Comparison of ENCODE assay signal across 13 mouse cellular contexts in the genomic region with DNA sequence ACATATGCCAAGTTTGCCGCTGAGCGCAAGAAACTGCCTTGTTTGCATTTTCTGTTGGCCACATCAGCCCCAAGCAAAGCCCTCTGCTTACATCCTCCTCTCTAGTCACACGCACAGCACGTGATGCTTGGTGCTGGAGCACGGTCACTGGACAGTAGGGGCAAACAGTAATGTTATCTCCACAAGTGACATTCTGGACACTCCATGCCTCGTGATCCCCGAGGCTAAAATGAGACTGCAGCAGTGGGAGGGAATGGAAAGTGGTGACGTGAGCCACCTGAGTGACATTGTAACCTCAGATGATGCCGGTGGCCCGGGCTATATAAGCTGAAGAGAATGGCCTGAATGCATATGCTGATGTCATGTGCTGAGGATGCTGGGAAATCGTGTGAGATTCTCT. TPM values are rescaled to one million over a fixed set of nuclear protein-coding genes. Genes with fewer than 3 reads are reported as not detected.
DNase-seq lines count a peak whose midpoint lies in the region; ATAC-seq and TF ChIP-seq lines count a peak whose summit lies in the region.
"Had no signal": no experiment of that assay in that cellular context is flagged by ENCODE, and none has a peak within 500 bp of the region (broad histone marks: within the 10 kb centered on the region; RNA-seq: fewer than 3 reads in every experiment).

No protein-coding gene starts in this region.

- H3K27me3 ChIP-seq in liver, adult 2 months (ENCODE audit: control insufficient read depth, insufficient read depth, low read length): no peaks in the 10 kb centered on the region
- no peaks in the 10 kb centered on the region for H3K27me3 ChIP-seq in liver, embryonic 12.5 days (replicated peaks)
- no peaks in the 10 kb centered on the region for H3K27me3 ChIP-seq in heart, embryonic 15.5 days
- H3K27me3 ChIP-seq: liver, embryonic 13.5 days; midbrain, embryonic 13.5 days; Patski had no signal

- H3K4me1 ChIP-seq in liver, adult 2 months (ENCODE audit: control insufficient read depth, insufficient read depth, low read length): no peaks in the 10 kb centered on the region
- H3K4me1 ChIP-seq in liver, embryonic 12.5 days: no peaks in the 10 kb centered on the region
- peaks cover 15% of the 10 kb centered on the region for H3K4me1 ChIP-seq in heart, embryonic 15.5 days (replicated peaks)
- peaks cover 14% of the 10 kb centered on the region for H3K4me1 ChIP-seq in olfactory bulb, adult 2 months (ENCODE audit: control insufficient read depth, insufficient read depth, low read length)
- H3K4me1 ChIP-seq: liver, embryonic 13.5 days had no signal

- ATAC-seq in liver, embryonic 12.5 days: no peak
- peak; percentile 85 for ATAC-seq in heart, embryonic 15.5 days (replicated peaks; ENCODE audit: insufficient number of reproducible peaks, insufficient read depth, low FRiP score, low read depth)
- ATAC-seq: midbrain, embryonic 13.5 days; Patski had no signal

- 0 out of 2 replicates have a peak overlapping the region, but pooled peaks have one; percentile 27 for H3K27ac ChIP-seq in liver, adult 2 months (replicated peaks; ENCODE audit: insufficient read depth, low read depth, low read length)
- no peak overlapping the region for H3K27ac ChIP-seq in liver, embryonic 12.5 days
- H3K27ac ChIP-seq in heart, embryonic 15.5 days: peak overlapping the region; percentile 92
- H3K27ac ChIP-seq in olfactory bulb, adult 2 months (ENCODE audit: insufficient read depth, low read depth, low read length): peak overlapping the region; percentile 89
- H3K27ac ChIP-seq: left cerebral cortex, adult 2 months; liver, embryonic 13.5 days; midbrain, embryonic 13.5 days had no signal

- intact Hi-C loops in gastrocnemius, postnatal 36 days (cut with DNase I): no loop called here

- no peak overlapping the region for H3K4me2 ChIP-seq in liver, embryonic 12.5 days
- peak overlapping the region; percentile 52 for H3K4me2 ChIP-seq in heart, embryonic 15.5 days
- H3K4me2 ChIP-seq: liver, embryonic 13.5 days; midbrain, embryonic 13.5 days had no signal

- no peak for TF ChIP-seq POLR2A in liver, adult 2 months (IDR thresholded peaks at IDR 0.05; ENCODE audit: extremely low read depth, insufficient read depth, low read length)
- no peak for TF ChIP-seq POLR2A in olfactory bulb, adult 2 months (IDR thresholded peaks at IDR 0.05; ENCODE audit: insufficient read depth, low read depth, low read length)

- no peak overlapping the region for H3K9ac ChIP-seq in liver, adult 2 months (ENCODE audit: low read depth, low read length)
- H3K9ac ChIP-seq in liver, embryonic 12.5 days: no peak overlapping the region
- H3K9ac ChIP-seq in heart, embryonic 15.5 days: peak overlapping the region; percentile 28
- H3K9ac ChIP-seq: liver, embryonic 13.5 days; midbrain, embryonic 13.5 days had no signal

- no peak for TF ChIP-seq CTCF in liver, adult 2 months (IDR thresholded peaks at IDR 0.05; ENCODE audit: low read depth, low read length)
- TF ChIP-seq CTCF in olfactory bulb, adult 2 months (IDR thresholded peaks at IDR 0.05; ENCODE audit: insufficient read depth, low read depth, low read length): no peak

- peak; percentile 19 for DNase-seq in liver, adult 2 months (ENCODE audit: extremely low read depth, low read depth, low spot score)
- DNase-seq in gastrocnemius, postnatal 36 days: peak; percentile 18 to 19
- DNase-seq in urinary bladder, postnatal 25 days (ENCODE audit: low spot score): no peak
- DNase-seq in frontal cortex, postnatal 25 days (ENCODE audit: low spot score in 2 of 2): no peak
- DNase-seq in thymus, postnatal 25 days: no peak
- DNase-seq: liver, embryonic 13.5 days; lung, postnatal 36 days had no signal

- H3K4me3 ChIP-seq in liver, adult 2 months (ENCODE audit: insufficient read depth, low read depth, low read length): no peak overlapping the region
- H3K4me3 ChIP-seq in liver, embryonic 12.5 days: no peak overlapping the region
- peak overlapping the region; percentile 29 for H3K4me3 ChIP-seq in heart, embryonic 15.5 days
- no peak overlapping the region for H3K4me3 ChIP-seq in olfactory bulb, adult 2 months (ENCODE audit: insufficient read depth, low read depth, low read length)
- H3K4me3 ChIP-seq: left cerebral cortex, adult 2 months; liver, embryonic 13.5 days; midbrain, embryonic 13.5 days had no signal

- no peaks in the 10 kb centered on the region for H3K79me2 ChIP-seq in liver, adult 2 months (ENCODE audit: control insufficient read depth, insufficient read depth, low read length)

- no peaks in the 10 kb centered on the region for H3K9me3 ChIP-seq in liver, embryonic 12.5 days (replicated peaks)
- H3K9me3 ChIP-seq in heart, embryonic 15.5 days (replicated peaks): no peaks in the 10 kb centered on the region
- H3K9me3 ChIP-seq: liver, embryonic 13.5 days; midbrain, embryonic 13.5 days had no signal

- H3K36me3 ChIP-seq in liver, adult 2 months (ENCODE audit: control insufficient read depth, insufficient read depth, low read length): no peaks in the 10 kb centered on the region
- H3K36me3 ChIP-seq in liver, embryonic 12.5 days: no peaks in the 10 kb centered on the region
- no peaks in the 10 kb centered on the region for H3K36me3 ChIP-seq in heart, embryonic 15.5 days
- H3K36me3 ChIP-seq: liver, embryonic 13.5 days; midbrain, embryonic 13.5 days had no signal

- WGBS in liver, adult 2 months: 74% methylated on average over 11 of the region's 11 CpGs
- 61% methylated on average over 11 of the region's 11 CpGs for WGBS in liver, embryonic 12.5 days (ENCODE audit: insufficient replicate concordance)
- WGBS in heart, embryonic 15.5 days: 41% methylated on average over 11 of the region's 11 CpGs
- WGBS in olfactory bulb, adult 2 months: 52% methylated on average over 11 of the region's 11 CpGs

RNA-seq across cellular contexts. Expression of gene Heatr1, which starts 24.9 kb away (rescaled TPM):
- 14.5 and 16.1 TPM in 2 replicates for total RNA-seq in liver, adult 2 months (2014; rRNA removed)
- 6.2 and 12.8 TPM in 2 replicates for polyA plus RNA-seq in liver, adult 2 months (2012; rRNA removed)
- 30.3 and 33.1 TPM in 2 replicates for polyA plus RNA-seq in liver, embryonic 12.5 days (2016; fragmentation: Nextera tagmentation; extraction: Ambion mirVana)
- 10 to 100 TPM; 13.7 to 14.1 TPM for total RNA-seq in gastrocnemius, postnatal 36 days (2021)
- polyA plus RNA-seq in heart, embryonic 15.5 days (2015; fragmentation: Nextera tagmentation; extraction: Ambion mirVana): 6.2 and 10.1 TPM in 2 replicates
- polyA plus RNA-seq in olfactory bulb, adult 2 months (2012; ENCODE audit: insufficient read depth, insufficient read length, low replicate concordance, missing spikeins): not detected in 2 replicates

RNA-seq across cellular contexts. Expression of gene Actn2, which starts 29.4 kb away (rescaled TPM):
- 1.2 TPM in 1 of 2 replicates, not detected in the other for total RNA-seq in liver, adult 2 months (2014; rRNA removed)
- 0.06 and 0.47 TPM in 2 replicates for polyA plus RNA-seq in liver, adult 2 months (2012; rRNA removed)
- 1.7 and 4.0 TPM in 2 replicates for polyA plus RNA-seq in liver, embryonic 12.5 days (2016; fragmentation: Nextera tagmentation; extraction: Ambion mirVana)
- total RNA-seq in gastrocnemius, postnatal 36 days (2021): 1,000 to 10,000 TPM; 1,044 to 1,453 TPM
- 1,445 and 1,519 TPM in 2 replicates for polyA plus RNA-seq in heart, embryonic 15.5 days (2015; fragmentation: Nextera tagmentation; extraction: Ambion mirVana)
- polyA plus RNA-seq in olfactory bulb, adult 2 months (2012; ENCODE audit: insufficient read depth, insufficient read length, low replicate concordance, missing spikeins): not detected in 2 replicates

Comparison
In these comparisons a context has a peak if more than half of its experiments do, and no peak if none do; other contexts are left out.
1. DNase-seq: peak in liver, adult 2 months (single experiment) and gastrocnemius, postnatal 36 days (2 of 2); none in urinary bladder, postnatal 25 days (single experiment), frontal cortex, postnatal 25 days (0 of 2) and thymus, postnatal 25 days (single experiment).
2. RNA of gene Actn2, which starts 29.4 kb away (polyA plus RNA-seq): 1,445 to 1,519 TPM in heart, embryonic 15.5 days; 1.7 to 4.0 TPM in liver, embryonic 12.5 days, 0.06 to 0.47 TPM in liver, adult 2 months and not detected in olfactory bulb, adult 2 months; every median in the first group is over 100 times any median in the second.